In the genomic region with DNA sequence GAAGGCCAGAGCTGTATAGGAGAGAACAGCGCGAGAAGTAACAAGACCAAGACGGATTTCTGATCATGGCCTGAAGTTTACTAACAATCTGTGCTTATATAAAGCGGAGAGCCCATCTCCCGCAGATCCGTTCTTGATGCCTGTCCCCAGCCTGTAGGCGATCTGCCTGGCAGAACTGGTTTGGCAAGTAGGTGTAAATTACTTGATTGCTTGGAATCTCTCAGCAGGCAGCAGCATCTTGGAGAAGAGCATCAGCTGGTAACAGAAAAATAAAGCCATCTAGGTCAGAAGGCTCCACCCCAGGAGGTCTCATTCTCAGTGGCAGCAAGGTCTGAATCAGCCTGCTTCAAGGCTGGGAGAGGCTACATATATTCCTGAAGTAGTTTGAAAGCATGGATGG, we compare ENCODE assay signal across 27 mouse cellular contexts.
DNase-seq lines count a peak whose midpoint lies in the region; ATAC-seq and TF ChIP-seq lines count a peak whose summit lies in the region.
"Had no signal": no experiment of that assay in that cellular context is flagged by ENCODE, and none has a peak within 500 bp of the region (broad histone marks: within the 10 kb centered on the region; RNA-seq: fewer than 3 reads in every experiment).

No protein-coding gene starts in this region.

- no peak for TF ChIP-seq CTCF in testis, adult 2 months (IDR thresholded peaks at IDR 0.05; ENCODE audit: control insufficient read depth, insufficient read depth, insufficient replicate concordance, low read depth, low read length)

- TF ChIP-seq POLR2A in testis, adult 2 months (IDR thresholded peaks at IDR 0.05; ENCODE audit: control insufficient read depth, low read depth, low read length) = no peak

- H3K9ac ChIP-seq in hindbrain, embryonic 16.5 days (ENCODE audit: low read depth, low read length) = no peak overlapping the region
- H3K9ac ChIP-seq: forebrain, postnatal 0 days; heart, embryonic 13.5 days; hindbrain, embryonic 12.5 days; limb, embryonic 12.5 days; liver, postnatal 0 days; neural tube, embryonic 12.5 days had no signal

- H3K4me2 ChIP-seq in hindbrain, embryonic 16.5 days (ENCODE audit: low read length) = no peak overlapping the region
- H3K4me2 ChIP-seq: heart, embryonic 13.5 days; hindbrain, embryonic 12.5 days; limb, embryonic 12.5 days; liver, embryonic 11.5 days; midbrain, embryonic 11.5 days; neural tube, embryonic 12.5 days had no signal

- no peak overlapping the region for H3K4me3 ChIP-seq in hindbrain, embryonic 10.5 days
- no peak overlapping the region for H3K4me3 ChIP-seq in hindbrain, embryonic 16.5 days (ENCODE audit: low read length)
- H3K4me3 ChIP-seq in testis, adult 2 months (ENCODE audit: control insufficient read depth, low read depth, low read length) = peak overlapping the region; percentile 62
- H3K4me3 ChIP-seq: heart, adult 2 months; heart, embryonic 13.5 days; hindbrain, embryonic 12.5 days; limb, embryonic 12.5 days; neural tube, embryonic 12.5 days had no signal

- no peak overlapping the region for H3K27ac ChIP-seq in hindbrain, embryonic 10.5 days
- H3K27ac ChIP-seq in hindbrain, embryonic 16.5 days (ENCODE audit: low read depth, low read length) = no peak overlapping the region
- H3K27ac ChIP-seq in testis, adult 2 months (ENCODE audit: control insufficient read depth, insufficient read depth, low read depth, low read length) = no peak overlapping the region
- H3K27ac ChIP-seq: heart, adult 2 months; heart, embryonic 13.5 days; hindbrain, embryonic 12.5 days; kidney, postnatal 0 days; limb, embryonic 12.5 days; neural tube, embryonic 12.5 days had no signal

- H3K9me3 ChIP-seq in hindbrain, embryonic 10.5 days = no peaks in the 10 kb centered on the region
- H3K9me3 ChIP-seq in hindbrain, embryonic 16.5 days (ENCODE audit: control insufficient read depth, low read length) = no peaks in the 10 kb centered on the region
- H3K9me3 ChIP-seq: heart, embryonic 13.5 days; hindbrain, embryonic 12.5 days; limb, embryonic 12.5 days; neural tube, embryonic 12.5 days had no signal

- peak; percentile 8 for DNase-seq in hindbrain, embryonic 10.5 days (ENCODE audit: low spot score)
- no peak for DNase-seq in testis, postnatal 10 days (ENCODE audit: low spot score)
- DNase-seq in embryo, embryonic 10.5 days (ENCODE audit: low spot score) = peak; percentile 17
- peak; percentile 2 for DNase-seq in telencephalon, adult 2 months (ENCODE audit: low read depth, low spot score)
- DNase-seq in thymus, adult 18-20 months = no peak
- no peak for DNase-seq in adrenal gland, postnatal 36 days
- DNase-seq: adrenal gland, postnatal 25 days; cerebellum, adult 18-20 months; forebrain, postnatal 0 days; gastrocnemius, postnatal 25 days; heart, adult 2 months; heart, postnatal 14 days; kidney, adult 2 months; liver, postnatal 0 days; lung, postnatal 14 days; right cerebral cortex, adult 18-20 months; right cerebral cortex, postnatal 4 days had no signal

- 42% methylated on average over 7 of the region's 7 CpGs for WGBS in hindbrain, embryonic 10.5 days
- WGBS in hindbrain, embryonic 16.5 days = 52% methylated on average over 7 of the region's 7 CpGs

- no peaks in the 10 kb centered on the region for H3K27me3 ChIP-seq in hindbrain, embryonic 10.5 days (ENCODE audit: insufficient read depth, poor library complexity, severe bottlenecking)
- no peaks in the 10 kb centered on the region for H3K27me3 ChIP-seq in hindbrain, embryonic 16.5 days (replicated peaks; ENCODE audit: control insufficient read depth, insufficient read depth, low read length)
- H3K27me3 ChIP-seq in testis, adult 2 months (ENCODE audit: control insufficient read depth, insufficient read depth, low read length) = no peaks in the 10 kb centered on the region
- H3K27me3 ChIP-seq: heart, embryonic 13.5 days; hindbrain, embryonic 12.5 days; neural tube, embryonic 12.5 days had no signal

- peaks cover 5% of the 10 kb centered on the region; the same call in 1 of the 2 replicates for H3K4me1 ChIP-seq in hindbrain, embryonic 10.5 days (replicated peaks)
- H3K4me1 ChIP-seq in hindbrain, embryonic 16.5 days (ENCODE audit: control insufficient read depth, insufficient read depth, low read depth, low read length) = no peaks in the 10 kb centered on the region
- no peaks in the 10 kb centered on the region for H3K4me1 ChIP-seq in testis, adult 2 months (ENCODE audit: control insufficient read depth, insufficient read depth, low read length)
- H3K4me1 ChIP-seq: heart, embryonic 13.5 days; limb, embryonic 12.5 days; neural tube, embryonic 12.5 days had no signal

- no peak for ATAC-seq in hindbrain, embryonic 16.5 days
- ATAC-seq: forebrain, postnatal 0 days; inflammation-experienced regulatory T-cells, adult 6 months; liver, postnatal 0 days had no signal

- H3K36me3 ChIP-seq in hindbrain, embryonic 10.5 days = no peaks in the 10 kb centered on the region
- no peaks in the 10 kb centered on the region for H3K36me3 ChIP-seq in hindbrain, embryonic 16.5 days (ENCODE audit: control insufficient read depth, insufficient read depth, low read length)
- H3K36me3 ChIP-seq in testis, adult 2 months (ENCODE audit: control insufficient read depth, insufficient read depth, low read length) = no peaks in the 10 kb centered on the region
- H3K36me3 ChIP-seq: heart, embryonic 13.5 days; hindbrain, embryonic 12.5 days; limb, embryonic 12.5 days; neural tube, embryonic 12.5 days had no signal

Comparison
In these comparisons a context has a peak if more than half of its experiments do, and no peak if none do; other contexts are left out.
1. DNase-seq: peak in hindbrain, embryonic 10.5 days (single experiment), embryo, embryonic 10.5 days (single experiment) and telencephalon, adult 2 months (single experiment); none in testis, postnatal 10 days (single experiment), thymus, adult 18-20 months (0 of 2) and adrenal gland, postnatal 36 days (0 of 2).